Comparison of ENCODE assay signal across 10 mouse cellular contexts in genomic region chr13:119965968-119966367, GRCm38 (mm10). TPM values are rescaled to one million over a fixed set of nuclear protein-coding genes. Genes with fewer than 3 reads are reported as not detected.
A peak's percentile ranks its signal among the peaks of the same experiment; 100 is the strongest.
DNase-seq lines count a peak whose midpoint lies in the region; ATAC-seq and TF ChIP-seq lines count a peak whose summit lies in the region.
"Not testable (repeated sequence)": the region's sequence is repeated elsewhere in the genome, so short reads cannot be mapped to it uniquely, and the experiment has no call there.
"Had no signal": no experiment of that assay in that cellular context is flagged by ENCODE, and none has a peak within 500 bp of the region (broad histone marks: within the 10 kb centered on the region; RNA-seq: fewer than 3 reads in every experiment).

No protein-coding gene starts in this region.

- not testable (repeated sequence) for TF ChIP-seq CTCF in lung, embryonic 14.5 days (IDR thresholded peaks at IDR 0.05; ENCODE audit: low read depth); stomach, postnatal 0 days (IDR thresholded peaks at IDR 0.05; ENCODE audit: low read depth)

- whole genome bisulfite sequencing in embryonic facial prominence, embryonic 14.5 days, result under 1% methylated on average over 18 of the region's 22 CpGs
- WGBS in heart, embryonic 10.5 days, result 0% methylated on average over 21 of the region's 22 CpGs
- under 1% methylated on average over 20 of the region's 22 CpGs for WGBS in lung, embryonic 14.5 days
- WGBS in stomach, postnatal 0 days, result under 1% methylated on average over 19 of the region's 22 CpGs

- H3K4me3 ChIP-seq in embryonic facial prominence, embryonic 14.5 days (ENCODE audit: low read depth, low read length), result peak overlapping the region; percentile 13; the same call in 1 of the 2 replicates
- H3K4me3 ChIP-seq in heart, embryonic 10.5 days, result 0 out of 2 replicates have a peak overlapping the region, but pooled peaks have one; percentile 18
- not testable (repeated sequence) for H3K4me3 ChIP-seq in lung, embryonic 14.5 days (ENCODE audit: low read depth, low read length); myocyte; stomach, postnatal 0 days (ENCODE audit: low read depth, low read length)

- H3K36me3 ChIP-seq in embryonic facial prominence, embryonic 14.5 days (ENCODE audit: control insufficient read depth, insufficient read depth, low read length); heart, embryonic 10.5 days; lung, embryonic 14.5 days (ENCODE audit: insufficient read depth); myocyte (ENCODE audit: control insufficient read depth, insufficient read depth); stomach, postnatal 0 days (ENCODE audit: control insufficient read depth, insufficient read depth, low read length): not testable (repeated sequence)

- ATAC-seq in embryonic facial prominence, embryonic 14.5 days (ENCODE audit: low read depth), result peak; percentile 64; the same call in 1 of the 2 replicates
- peak; percentile 55; the same call in 1 of the 2 replicates for ATAC-seq in lung, embryonic 14.5 days (ENCODE audit: insufficient read depth)
- ATAC-seq in stomach, postnatal 0 days (ENCODE audit: low FRiP score, low TSS enrichment), result peak; percentile 45; the same call in 1 of the 2 replicates

- H3K9ac ChIP-seq in embryonic facial prominence, embryonic 14.5 days (ENCODE audit: low read depth, low read length); lung, embryonic 14.5 days; stomach, postnatal 0 days (ENCODE audit: low read length): not testable (repeated sequence)

- TF ChIP-seq POLR2A in myocyte (IDR thresholded peaks at IDR 0.05; ENCODE audit: insufficient read length, low read depth), result not testable (repeated sequence)

- H3K79me2 ChIP-seq in myocyte (ENCODE audit: control insufficient read depth, insufficient read depth), result not testable (repeated sequence)

- H3K27ac ChIP-seq in embryonic facial prominence, embryonic 14.5 days (replicated peaks; ENCODE audit: low read depth, low read length); heart, embryonic 10.5 days; lung, embryonic 14.5 days (ENCODE audit: low read depth); stomach, postnatal 0 days (replicated peaks): not testable (repeated sequence)

- peak overlapping the region; percentile 39 for H3K4me2 ChIP-seq in embryonic facial prominence, embryonic 14.5 days (ENCODE audit: low read depth, low read length)
- 0 out of 2 replicates have a peak overlapping the region, but pooled peaks have one; percentile 35 for H3K4me2 ChIP-seq in lung, embryonic 14.5 days
- peak overlapping the region; percentile 24 for H3K4me2 ChIP-seq in myocyte (ENCODE audit: low read depth)
- H3K4me2 ChIP-seq in stomach, postnatal 0 days (replicated peaks; ENCODE audit: low read depth), result peak overlapping the region; percentile 29; the same call in 1 of the 2 replicates

- H3ac ChIP-seq in myocyte (ENCODE audit: control insufficient read depth, insufficient read length), result not testable (repeated sequence)

- H3K27me3 ChIP-seq in embryonic facial prominence, embryonic 14.5 days (replicated peaks; ENCODE audit: control insufficient read depth, insufficient read depth, low read length); heart, embryonic 10.5 days (ENCODE audit: insufficient read depth, poor library complexity, severe bottlenecking); lung, embryonic 14.5 days (ENCODE audit: insufficient read depth, low read length); myocyte (ENCODE audit: control insufficient read depth, insufficient read depth, insufficient read length); stomach, postnatal 0 days (ENCODE audit: control insufficient read depth, insufficient read depth, low read length): not testable (repeated sequence)

- DNase-seq in adrenal gland, postnatal 14 days, result peak; percentile 10
- DNase-seq in embryonic facial prominence, embryonic 14.5 days (ENCODE audit: low spot score), result peak; percentile 2
- DNase-seq in heart, embryonic 10.5 days (ENCODE audit: low spot score), result peak; percentile 63
- DNase-seq in induced T-regulatory cell, adult 2 months (ENCODE audit: low read depth), result peak; percentile 11
- peak; percentile 5 to 6 for DNase-seq in layer of hippocampus, postnatal 25 days (ENCODE audit: extremely low spot score in 1 of 2, low spot score in 1 of 2)
- peak; percentile 5 for DNase-seq in lung, embryonic 14.5 days
- DNase-seq in stomach, postnatal 0 days (ENCODE audit: low spot score), result peak; percentile 16

- TF ChIP-seq EP300 in stomach, postnatal 0 days (optimal IDR thresholded peaks at IDR 0.05), result not testable (repeated sequence)

- not testable (repeated sequence) for H3K4me1 ChIP-seq in embryonic facial prominence, embryonic 14.5 days (ENCODE audit: control insufficient read depth, insufficient read depth, low read length); heart, embryonic 10.5 days; lung, embryonic 14.5 days (ENCODE audit: insufficient read depth); stomach, postnatal 0 days (replicated peaks; ENCODE audit: control insufficient read depth, insufficient read depth)

- not testable (repeated sequence) for H3K9me3 ChIP-seq in embryonic facial prominence, embryonic 14.5 days (ENCODE audit: control insufficient read depth, low read length); heart, embryonic 10.5 days; lung, embryonic 14.5 days (ENCODE audit: low read depth, low read length); stomach, postnatal 0 days (ENCODE audit: control insufficient read depth, low read length)

RNA-seq across cellular contexts. Expression of gene B020031M17Rik, which starts 15.4 kb away (rescaled TPM):
- total RNA-seq in adrenal gland, postnatal 14 days (2021), result not detected in 2 replicates
- polyA plus RNA-seq in embryonic facial prominence, embryonic 14.5 days (2014; fragmentation: Nextera tagmentation; extraction: Ambion mirVana), result not detected in 2 replicates
- polyA plus RNA-seq in heart, embryonic 10.5 days (2016; fragmentation: Nextera tagmentation; extraction: Ambion mirVana), result not detected in 2 replicates
- not detected for total RNA-seq in layer of hippocampus, postnatal 25 days (2021)
- not detected in 2 replicates for polyA plus RNA-seq in lung, embryonic 14.5 days (2014; fragmentation: Nextera tagmentation; extraction: Ambion mirVana)
- not detected for polyA plus RNA-seq in myocyte (2012; fragmentation: generic; extraction: Trizol)
- not detected in 2 replicates for polyA plus RNA-seq in stomach, postnatal 0 days (2015; fragmentation: Nextera tagmentation; extraction: Ambion mirVana)
- total RNA-seq: adrenal gland, postnatal 4 days; heart, postnatal 25 days had no signal

RNA-seq across cellular contexts. Expression of gene Gm21761, which starts 36.9 kb away (rescaled TPM):
- not detected in 2 replicates for total RNA-seq in adrenal gland, postnatal 14 days (2021)
- not detected in 2 replicates for polyA plus RNA-seq in embryonic facial prominence, embryonic 14.5 days (2014; fragmentation: Nextera tagmentation; extraction: Ambion mirVana)
- polyA plus RNA-seq in heart, embryonic 10.5 days (2016; fragmentation: Nextera tagmentation; extraction: Ambion mirVana), result not detected in 2 replicates
- total RNA-seq in layer of hippocampus, postnatal 25 days (2021), result not detected
- not detected in 2 replicates for polyA plus RNA-seq in lung, embryonic 14.5 days (2014; fragmentation: Nextera tagmentation; extraction: Ambion mirVana)
- not detected for polyA plus RNA-seq in myocyte (2012; fragmentation: generic; extraction: Trizol)
- polyA plus RNA-seq in stomach, postnatal 0 days (2015; fragmentation: Nextera tagmentation; extraction: Ambion mirVana), result not detected in 2 replicates
- total RNA-seq: adrenal gland, postnatal 4 days; heart, postnatal 25 days had no signal

Comparison
In these comparisons a context has a peak if more than half of its experiments do, and no peak if none do; other contexts are left out.
1. DNase-seq: peak in every context shown above with its lines; median percentile 63 in heart, embryonic 10.5 days; 16 in stomach, postnatal 0 days; 11 in induced T-regulatory cell, adult 2 months; 10 in adrenal gland, postnatal 14 days; 6 in layer of hippocampus, postnatal 25 days; 5 in lung, embryonic 14.5 days; 2 in embryonic facial prominence, embryonic 14.5 days.